Mouse (Mus musculus): ENCODE data around the gene H6pd. TPM values are rescaled to one million over a fixed set of nuclear protein-coding genes. Genes with fewer than 3 reads are reported as not detected.

Gene H6pd
- polyA plus RNA-seq, 1 experiment = 148 TPM

GRCm38 (mm10) chr4:149956048-149956447, 52.8 kb downstream of the H6pd start:
- TF ChIP-seq CTCF (IDR thresholded peaks at IDR 0.05; ENCODE audit: insufficient read depth, low read length) (no peak), POLR2A (IDR thresholded peaks at IDR 0.05; ENCODE audit: borderline replicate concordance, extremely low read depth, low read depth, low read length) (no peak)
- Histone ChIP-seq H3K4me3 (replicated peaks; ENCODE audit: extremely low read depth, low read depth, low read length) (no peak overlapping the region), H3K4me1 (ENCODE audit: control insufficient read depth, insufficient read depth, low read length) (peaks cover 4% of the 10 kb centered on the region; the same call in 1 of the 2 replicates)
- WGBS = 46% methylated on average over 13 of the region's 13 CpGs
- DNase-seq = no peak

GRCm38 (mm10) chr4:149955631-149956030, 53.2 kb downstream of the H6pd start:
- WGBS = 20% methylated on average over 15 of the region's 15 CpGs
- H3K4me3 ChIP-seq (replicated peaks; ENCODE audit: extremely low read depth, low read depth, low read length) = no peak overlapping the region
- DNase-seq = no peak
- H3K4me1 ChIP-seq (ENCODE audit: control insufficient read depth, insufficient read depth, low read length) = peaks cover 4% of the 10 kb centered on the region; the same call in 1 of the 2 replicates
- TF ChIP-seq CTCF (IDR thresholded peaks at IDR 0.05; ENCODE audit: insufficient read depth, low read length) = no peak
- no peak for TF ChIP-seq POLR2A (IDR thresholded peaks at IDR 0.05; ENCODE audit: borderline replicate concordance, extremely low read depth, low read depth, low read length)

GRCm38 (mm10) chr4:149954893-149955439, 53.9 kb downstream of the H6pd start, which contains the start of gene Spsb1:
TSS of gene Spsb1 (minus strand) at chr4:149955043.
- peaks cover 4% of the 10 kb centered on the region; the same call in 1 of the 2 replicates for H3K4me1 ChIP-seq (ENCODE audit: control insufficient read depth, insufficient read depth, low read length)
- WGBS = 1% methylated on average over 49 of the region's 51 CpGs
- peak; percentile 96 for TF ChIP-seq POLR2A (IDR thresholded peaks at IDR 0.05; ENCODE audit: borderline replicate concordance, extremely low read depth, low read depth, low read length)
- TF ChIP-seq CTCF (IDR thresholded peaks at IDR 0.05; ENCODE audit: insufficient read depth, low read length) = no peak

GRCm38 (mm10) chr4:149953621-149954481, 55.0 kb downstream of the H6pd start:
- no peak for TF ChIP-seq CTCF (IDR thresholded peaks at IDR 0.05; ENCODE audit: insufficient read depth, low read length)
- no peak for TF ChIP-seq POLR2A (IDR thresholded peaks at IDR 0.05; ENCODE audit: borderline replicate concordance, extremely low read depth, low read depth, low read length)
- peaks cover 4% of the 10 kb centered on the region; the same call in 1 of the 2 replicates for H3K4me1 ChIP-seq (ENCODE audit: control insufficient read depth, insufficient read depth, low read length)
- DNase-seq = peak; percentile 65
- 4% methylated on average over 32 of the region's 32 CpGs for WGBS
- peak overlapping the region; percentile 69 for H3K4me3 ChIP-seq (replicated peaks; ENCODE audit: extremely low read depth, low read depth, low read length)

More at GRCm38 (mm10) chr4:149954893-149955439, 53.9 kb downstream of the H6pd start, which contains the start of gene Spsb1:
- H3K4me3 ChIP-seq (replicated peaks; ENCODE audit: extremely low read depth, low read depth, low read length) = peak within 1 kb of the TSS; percentile 69
- peak; percentile 99 for DNase-seq

- WGBS = 70% methylated on average over 9 of the region's 9 CpGs
- DNase-seq = peak; percentile 34
- Histone ChIP-seq H3K4me3 (replicated peaks; ENCODE audit: extremely low read depth, low read depth, low read length) (no peak overlapping the region), H3K4me1 (ENCODE audit: control insufficient read depth, insufficient read depth, low read length) (peaks cover 4% of the 10 kb centered on the region; the same call in 1 of the 2 replicates)
- no peak for TF ChIP-seq POLR2A (IDR thresholded peaks at IDR 0.05; ENCODE audit: borderline replicate concordance, extremely low read depth, low read depth, low read length)
- TF ChIP-seq CTCF (IDR thresholded peaks at IDR 0.05; ENCODE audit: insufficient read depth, low read length) = no peak
Measured at GRCm38 (mm10) chr4:149952201-149952600, 56.6 kb downstream of the H6pd start.

- WGBS = 75% methylated on average over 13 of the region's 13 CpGs
- DNase-seq = peak; percentile 17
- Histone ChIP-seq H3K4me1 (ENCODE audit: control insufficient read depth, insufficient read depth, low read length) (peaks cover 4% of the 10 kb centered on the region; the same call in 1 of the 2 replicates), H3K4me3 (replicated peaks; ENCODE audit: extremely low read depth, low read depth, low read length) (no peak overlapping the region)
- TF ChIP-seq CTCF (IDR thresholded peaks at IDR 0.05; ENCODE audit: insufficient read depth, low read length) (no peak), POLR2A (IDR thresholded peaks at IDR 0.05; ENCODE audit: borderline replicate concordance, extremely low read depth, low read depth, low read length) (no peak)
Measured at GRCm38 (mm10) chr4:149951201-149951600, 57.6 kb downstream of the H6pd start.

GRCm38 (mm10) chr4:149949691-149950090, 59.1 kb downstream of the H6pd start:
- Histone ChIP-seq H3K4me1 (ENCODE audit: control insufficient read depth, insufficient read depth, low read length) (peaks cover 4% of the 10 kb centered on the region; the same call in 1 of the 2 replicates), H3K4me3 (replicated peaks; ENCODE audit: extremely low read depth, low read depth, low read length) (no peak overlapping the region)
- DNase-seq = no peak
- WGBS = 85% methylated on average over 13 of the region's 13 CpGs
- TF ChIP-seq CTCF (IDR thresholded peaks at IDR 0.05; ENCODE audit: insufficient read depth, low read length) = no peak
- no peak for TF ChIP-seq POLR2A (IDR thresholded peaks at IDR 0.05; ENCODE audit: borderline replicate concordance, extremely low read depth, low read depth, low read length)

GRCm38 (mm10) chr4:149948119-149948518, 60.7 kb downstream of the H6pd start:
- WGBS = 59% methylated on average over 5 of the region's 5 CpGs
- TF ChIP-seq POLR2A (IDR thresholded peaks at IDR 0.05; ENCODE audit: borderline replicate concordance, extremely low read depth, low read depth, low read length) (no peak), CTCF (IDR thresholded peaks at IDR 0.05; ENCODE audit: insufficient read depth, low read length) (no peak)
- Histone ChIP-seq H3K4me1 (ENCODE audit: control insufficient read depth, insufficient read depth, low read length) (peaks cover 4% of the 10 kb centered on the region; the same call in 1 of the 2 replicates), H3K4me3 (replicated peaks; ENCODE audit: extremely low read depth, low read depth, low read length) (no peak overlapping the region)
- DNase-seq = no peak

GRCm38 (mm10) chr4:149947396-149947795, 61.4 kb downstream of the H6pd start:
- Histone ChIP-seq H3K4me1 (ENCODE audit: control insufficient read depth, insufficient read depth, low read length) (peaks cover 4% of the 10 kb centered on the region; the same call in 1 of the 2 replicates), H3K4me3 (replicated peaks; ENCODE audit: extremely low read depth, low read depth, low read length) (no peak overlapping the region)
- TF ChIP-seq POLR2A (IDR thresholded peaks at IDR 0.05; ENCODE audit: borderline replicate concordance, extremely low read depth, low read depth, low read length) (no peak), CTCF (IDR thresholded peaks at IDR 0.05; ENCODE audit: insufficient read depth, low read length) (no peak)
- WGBS = 84% methylated on average over 5 of the region's 5 CpGs
- no peak for DNase-seq
